Mouse (Mus musculus) megakaryocyte-erythroid progenitor cell, adult 5-6 weeks (primary cell): ENCODE results near the gene Rgs11. TPM values are rescaled to one million over a fixed set of nuclear protein-coding genes. Genes with fewer than 3 reads are reported as not detected.

Source experiments
- ATAC-seq: replicated peaks from 2 replicates; pipeline ENCODE4 v1.8.0; 2016; ENCODE audit warnings: mild to moderate bottlenecking, inconsistent platforms; ENCODE audit not compliant: severe bottlenecking, poor library complexity, low FRiP score, low TSS enrichment
- total RNA-seq, 2 experiments: library from RNA; stranded (forward) in 1 of 2; stranded (reverse) in 1 of 2; fragments of 200-1000, 215-1000 nt in 1 of 2; fragments of >200 nt in 1 of 2; fragmentation: Nextera tagmentation in 1 of 2; gene quantifications; 2 replicates each; pipeline ENCODE4 v1.2.3; 2014 to 2017

Rgs11 gene
- total RNA-seq, 2 experiments from 2014 or later, result not detected

DNA sequence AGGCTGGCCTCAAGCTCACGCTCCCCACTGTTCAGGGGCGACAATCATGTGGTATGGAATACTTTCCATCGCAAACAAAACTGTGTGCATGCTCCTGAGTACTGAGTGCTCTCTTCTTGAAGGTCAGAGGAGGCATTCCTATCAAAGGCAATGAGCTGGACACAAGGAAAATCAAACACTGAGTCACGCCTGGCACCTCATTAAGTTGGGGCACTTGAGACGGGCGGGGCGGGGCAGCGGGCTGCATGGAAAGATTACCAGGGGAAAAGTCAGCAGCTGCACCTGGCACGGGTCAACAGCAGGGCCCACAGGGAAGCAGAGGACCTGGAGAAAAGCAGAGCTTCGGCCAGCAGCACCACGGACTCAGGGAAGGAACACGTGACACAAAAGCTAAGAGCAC, 22.4 kb downstream of the Rgs11 start:
- no peak; the same call in 1 of the 2 replicates for ATAC-seq

DNA sequence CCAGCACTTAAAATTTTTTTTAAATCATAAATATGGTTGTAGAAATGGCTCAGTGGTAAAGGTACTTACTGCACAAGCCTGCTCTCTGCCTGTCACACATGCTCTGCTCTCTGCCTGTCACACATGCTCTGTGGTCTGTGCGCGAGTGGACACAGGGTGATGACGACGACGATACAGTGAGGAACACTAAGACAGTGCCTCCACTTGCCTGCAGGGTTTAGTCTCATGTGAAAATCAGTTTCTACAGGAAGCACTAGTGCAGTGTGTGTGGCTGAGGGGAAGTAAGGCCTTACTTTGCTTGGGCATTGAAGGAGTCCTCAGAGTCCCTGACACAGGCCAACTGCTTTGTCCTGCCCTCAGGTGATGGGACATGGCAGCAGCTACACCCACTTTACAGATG, 27.0 kb downstream of the Rgs11 start:
- ATAC-seq, result no peak

- ATAC-seq, result no peak
Observed at GRCm38 (mm10) chr17:26231156-26231555, 28.4 kb downstream of the Rgs11 start.

DNA sequence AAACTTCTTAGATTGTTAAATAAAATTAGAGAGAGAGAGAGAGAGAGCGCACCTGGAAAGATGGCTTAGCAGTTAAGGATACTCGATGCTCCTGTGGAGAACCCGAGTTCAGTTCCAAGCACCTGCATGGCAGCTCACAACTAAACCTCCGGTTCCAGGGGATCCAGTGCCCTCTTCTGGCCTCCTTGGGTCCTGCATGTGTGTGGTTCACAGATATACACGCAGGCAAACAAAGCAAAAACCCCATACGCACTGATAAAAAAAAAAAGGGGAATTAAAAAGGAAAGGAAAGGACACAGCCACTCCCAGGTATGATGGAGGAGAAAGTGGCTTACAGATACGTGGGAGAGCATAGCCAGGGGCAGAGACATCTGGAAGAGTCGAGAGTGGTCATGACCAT, 30.1 kb downstream of the Rgs11 start:
- ATAC-seq, result 0 out of 2 replicates have a peak, but pooled peaks have one; percentile 35

DNA sequence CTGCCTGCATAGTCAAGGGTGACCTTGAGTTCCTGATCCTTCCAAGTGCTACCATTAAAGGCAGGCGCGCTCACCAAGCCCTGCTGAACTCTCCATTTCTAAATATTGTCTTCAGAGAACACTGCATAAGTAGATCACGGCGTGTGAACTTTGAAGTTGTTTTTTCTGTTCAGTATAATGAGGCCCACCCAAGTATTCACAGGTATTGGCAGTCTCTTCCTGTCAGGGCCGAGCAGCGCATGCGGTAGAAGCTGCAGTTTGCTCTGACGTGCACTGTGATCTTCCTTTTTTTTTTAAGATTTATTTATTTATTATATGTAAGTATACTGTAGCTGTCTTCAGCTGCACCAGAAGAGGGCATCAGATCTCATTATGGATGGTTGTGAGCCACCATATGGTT, 31.6 kb downstream of the Rgs11 start:
- no peak for ATAC-seq

DNA sequence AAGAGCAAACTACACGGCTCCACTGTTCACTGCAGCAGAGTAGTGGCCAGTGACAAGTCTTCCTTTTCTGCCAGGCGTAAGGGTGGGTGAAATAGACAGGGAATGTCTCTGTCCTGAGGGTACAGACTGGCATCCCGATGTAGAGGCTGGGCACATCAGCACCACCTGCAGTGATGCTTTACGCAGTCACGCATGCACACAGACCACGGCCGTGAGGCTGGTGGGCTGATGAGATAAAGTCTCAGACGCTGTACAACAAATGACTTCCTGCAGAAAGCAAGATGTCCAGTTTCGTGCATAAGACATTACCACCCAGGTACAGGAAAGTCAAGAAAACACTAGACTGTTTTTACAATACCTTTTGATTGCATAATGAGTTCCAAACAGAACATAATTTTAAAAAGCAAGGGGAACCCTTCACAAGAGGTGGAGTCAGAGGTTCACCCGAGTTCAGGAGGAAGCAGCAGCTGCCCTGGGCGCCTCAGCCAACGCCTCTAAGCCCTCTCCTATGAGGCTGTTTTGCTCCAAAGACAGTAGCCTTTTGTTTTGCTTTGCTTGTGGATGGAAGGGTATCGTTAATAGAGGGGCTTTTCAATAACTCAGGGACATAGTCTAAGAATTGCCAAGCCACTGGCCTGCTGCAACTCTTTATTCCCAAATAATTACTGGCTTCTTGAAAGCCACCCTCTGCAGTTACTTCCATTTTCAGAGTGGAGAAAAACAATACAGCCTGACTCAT, 32.5 kb downstream of the Rgs11 start:
- peak; percentile 55 for ATAC-seq

DNA sequence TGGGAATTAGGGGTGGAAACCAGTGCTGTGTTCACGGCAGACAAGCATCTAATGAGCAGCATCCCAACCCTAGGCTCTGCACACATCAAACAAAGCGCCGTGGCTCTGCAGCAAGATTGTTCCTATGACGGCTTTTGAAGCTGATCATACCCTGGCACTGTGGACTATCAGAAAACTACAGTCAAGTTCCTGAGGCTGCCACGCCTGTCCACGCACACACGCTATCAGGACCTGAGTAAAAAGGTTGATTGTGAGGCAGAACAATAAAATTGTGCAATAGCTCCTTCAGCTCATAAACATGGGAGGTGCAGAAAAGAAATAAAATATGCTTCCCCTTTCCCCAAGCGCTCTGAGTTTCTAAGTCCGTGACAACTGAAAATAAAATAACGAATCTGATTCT, 34.9 kb downstream of the Rgs11 start:
- peak; percentile 72 for ATAC-seq

- ATAC-seq, result no peak
Observed at GRCm38 (mm10) chr17:26239551-26239950, 36.8 kb downstream of the Rgs11 start.

- 0 out of 2 replicates have a peak, but pooled peaks have one; percentile 40 for ATAC-seq
Observed at GRCm38 (mm10) chr17:26240120-26240790, 37.5 kb downstream of the Rgs11 start.

DNA sequence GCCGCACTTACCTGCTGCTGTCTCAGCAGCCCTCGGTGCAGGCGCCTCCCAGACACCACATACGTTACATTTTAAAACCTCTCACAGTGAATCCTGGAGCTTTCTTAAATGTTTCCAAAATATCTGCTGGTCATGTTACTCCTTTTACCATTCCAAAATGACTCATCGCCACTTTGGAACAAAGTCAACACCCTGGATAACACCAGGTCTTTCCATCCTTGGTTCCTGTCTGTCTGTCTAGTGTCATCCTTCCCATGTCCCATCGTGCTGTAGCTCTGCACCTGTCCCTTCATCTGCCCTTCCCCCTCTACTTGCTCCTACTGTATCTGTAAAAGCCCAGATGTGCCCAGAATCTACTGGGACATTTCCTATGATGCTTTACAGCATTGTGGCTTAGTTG, 38.2 kb downstream of the Rgs11 start:
- no peak for ATAC-seq

DNA sequence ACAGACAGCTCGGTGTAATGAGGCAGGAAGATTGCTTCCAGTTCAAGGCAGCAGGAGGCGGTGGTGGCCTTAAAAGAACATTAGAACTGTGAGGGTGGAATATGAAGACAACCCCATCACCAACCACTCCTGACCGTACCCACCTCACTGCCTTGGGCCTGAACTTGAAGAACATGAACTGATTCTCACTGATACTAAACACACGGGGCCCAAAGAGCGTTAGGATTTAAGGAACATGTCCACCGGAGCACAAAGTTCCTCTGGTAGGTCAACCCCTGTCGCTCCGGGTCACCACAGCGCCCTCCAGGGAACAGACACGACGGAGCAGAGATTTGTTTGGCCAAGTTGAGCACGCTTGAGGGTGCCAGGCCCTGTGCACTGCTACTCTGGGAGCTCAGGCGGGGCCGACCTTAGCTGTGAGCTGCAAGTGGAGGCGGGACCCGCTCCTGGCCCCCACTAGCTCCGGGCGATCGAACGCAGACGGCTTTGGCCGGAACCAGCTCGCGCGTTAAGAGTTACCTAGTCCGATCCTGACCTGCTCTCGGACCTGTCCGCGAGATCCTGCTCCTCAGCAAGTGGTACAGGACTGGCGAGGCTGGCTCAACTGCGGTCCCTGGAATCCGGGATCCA, 40.8 kb downstream of the Rgs11 start:
- ATAC-seq, result peak; percentile 43

- peak; percentile 81 for ATAC-seq
Observed at GRCm38 (mm10) chr17:26244101-26244841, 41.5 kb downstream of the Rgs11 start, which contains the start of gene Fam234a. Fam234a (minus strand) TSS chr17:26244242.

GRCm38 (mm10) chr17:26251886-26252538, 49.3 kb downstream of the Rgs11 start:
- ATAC-seq, result no peak

- ATAC-seq, result peak; percentile 97
Observed at GRCm38 (mm10) chr17:26252539-26253251, 49.9 kb downstream of the Rgs11 start, which contains the start of gene Luc7l. Luc7l (plus strand) TSS chr17:26252896.

DNA sequence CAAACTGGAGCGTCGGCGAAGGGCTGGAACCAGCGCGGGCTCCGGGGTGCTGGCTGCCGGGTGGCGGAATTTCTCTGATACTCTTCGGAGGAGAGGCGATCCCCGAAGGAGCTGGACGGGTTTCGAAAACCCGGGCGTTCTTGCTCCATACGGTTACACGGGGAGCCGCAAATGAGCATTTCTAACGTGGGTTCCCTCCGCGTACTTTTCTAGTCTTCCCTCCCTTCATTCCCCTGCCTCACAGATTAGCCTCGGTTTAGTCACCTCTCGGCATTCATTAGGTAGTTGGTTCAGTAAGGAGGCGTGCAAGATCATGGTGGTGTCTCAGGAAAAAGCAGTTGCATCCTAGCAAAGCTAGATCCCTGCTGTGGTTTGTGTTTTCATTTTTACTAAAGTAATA, 50.6 kb downstream of the Rgs11 start:
- ATAC-seq, result peak; percentile 46; the same call in 1 of the 2 replicates

DNA sequence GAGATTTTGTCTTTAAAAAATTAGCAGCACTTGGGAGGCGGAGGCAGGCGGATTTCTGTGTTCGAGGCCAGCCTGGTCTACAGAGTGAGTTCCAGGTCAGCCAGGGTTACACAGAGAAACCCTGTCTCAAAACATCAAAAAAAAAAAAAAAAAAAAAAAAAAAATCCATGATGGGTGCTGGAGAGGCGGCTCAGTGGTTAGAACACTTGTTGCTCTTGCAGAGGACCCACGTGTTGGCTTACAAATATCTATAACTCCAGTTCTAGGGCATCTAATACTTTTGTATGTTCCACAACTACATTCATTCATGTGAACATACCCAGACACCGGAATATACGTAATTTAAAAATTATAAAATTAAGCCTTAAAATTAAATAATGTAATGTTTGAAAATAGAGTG, 52.6 kb downstream of the Rgs11 start:
- no peak for ATAC-seq
